Mouse (Mus musculus) myocyte (in vitro differentiated cells): ENCODE measurements around the gene Tinf2.

Source experiments
- E2F4 ChIP-seq: IDR thresholded peaks from one replicate; pipeline ENCODE4 v1.6.1; 2011; ENCODE audit warnings: mild to moderate bottlenecking, control low read depth, moderate library complexity; ENCODE audit not compliant: insufficient read depth
- MAX ChIP-seq: IDR thresholded peaks from one replicate; pipeline ENCODE4 v1.6.1; 2011; ENCODE audit warnings: low read depth, mild to moderate bottlenecking, control low read depth
- MYOG ChIP-seq, 3 experiments: IDR thresholded peaks; one replicate each; pipeline ENCODE4 v1.6.1; 2011; ENCODE audit warnings: control low read depth in 2 of 3, low read depth in 2 of 3, mild to moderate bottlenecking in 2 of 3; ENCODE audit not compliant: insufficient read length in 2 of 3, control insufficient read depth in 1 of 3, insufficient read depth in 1 of 3
- POLR2A ChIP-seq: IDR thresholded peaks from one replicate; pipeline ENCODE4 v1.6.1; 2011; ENCODE audit warnings: low read depth, mild to moderate bottlenecking, control low read depth, moderate library complexity; ENCODE audit not compliant: insufficient read length
- POLR2AphosphoS2 ChIP-seq: IDR thresholded peaks from one replicate; pipeline ENCODE4 v1.6.1; 2011; ENCODE audit warnings: low read depth, control low read depth; ENCODE audit not compliant: insufficient read length
- REST ChIP-seq: IDR thresholded peaks from one replicate; pipeline ENCODE4 v1.6.1; 2011; ENCODE audit warnings: mild to moderate bottlenecking, control low read depth, moderate library complexity; ENCODE audit not compliant: insufficient read depth, insufficient read length
- TCF12 ChIP-seq: IDR thresholded peaks from one replicate; pipeline ENCODE4 v1.6.1; 2011; ENCODE audit warnings: mild to moderate bottlenecking, control low read depth; ENCODE audit not compliant: poor library complexity, insufficient read depth, severe bottlenecking
- USF1 ChIP-seq: IDR thresholded peaks from one replicate; pipeline ENCODE4 v1.6.1; 2011; ENCODE audit warnings: low read depth, mild to moderate bottlenecking, control low read depth, moderate library complexity

- TF ChIP-seq POLR2A (no peak), TCF12 (no peak), MAX (no peak), POLR2AphosphoS2 (no peak), REST (no peak), E2F4 (no peak), MYOG (IDR thresholded peaks at IDR 0.05; ENCODE audit: control insufficient read depth in 1 of 3, insufficient read depth in 1 of 3, insufficient read length in 2 of 3, low read depth in 2 of 3) (no peak), USF1 (no peak)
These were observed 46.6 kb downstream of the Tinf2 start for GRCm38 (mm10) chr14:55634874-55635522.
